Mouse (Mus musculus) heart, embryonic 16.5 days (tissue): ENCODE results near the gene Mgat4a. TPM values are rescaled to one million over a fixed set of nuclear protein-coding genes. Genes with fewer than 3 reads are reported as not detected.

ENCODE experiments used
- ATAC-seq: fragments of 200-750 bp; cut with Nextera tagmentation; replicated peaks from 2 replicates; pipeline ENCODE4 v1.8.0; 2017; ENCODE audit warnings: moderate number of reproducible peaks; ENCODE audit not compliant: insufficient read depth, low FRiP score; ENCODE audit errors: extremely low read depth
- H3K27ac ChIP-seq: fragments of 300-500 bp; sonication (generic); 2 replicates; pipeline ENCODE4 v1.5.1; 2014; ENCODE audit warnings: mild to moderate bottlenecking, low read length, control low read depth, moderate library complexity
- H3K27me3 ChIP-seq: fragments of 300-500 bp; sonication (generic); 2 replicates; pipeline ENCODE4 v1.6.1; 2014; ENCODE audit warnings: low read length, mixed read lengths; ENCODE audit not compliant: control insufficient read depth, insufficient read depth
- H3K36me3 ChIP-seq: fragments of 300-500 bp; sonication (generic); 2 replicates; pipeline ENCODE4 v1.6.1; 2014; ENCODE audit not compliant: control insufficient read depth, insufficient read depth
- H3K4me1 ChIP-seq: fragments of 300-500 bp; sonication (generic); 2 replicates; pipeline ENCODE4 v1.6.1; 2014; ENCODE audit warnings: low read length, mixed read lengths; ENCODE audit not compliant: control insufficient read depth, insufficient read depth
- H3K4me2 ChIP-seq: fragments of 300-500 bp; sonication (generic); 2 replicates; pipeline ENCODE4 v1.6.1; 2014; ENCODE audit warnings: low read depth, mild to moderate bottlenecking, control low read depth, low read length
- H3K4me3 ChIP-seq: fragments of 300-500 bp; sonication (generic); 2 replicates; pipeline ENCODE4 v1.5.1; 2014; ENCODE audit warnings: mild to moderate bottlenecking, control low read depth, low read length
- H3K9ac ChIP-seq: fragments of 300-500 bp; sonication (generic); 2 replicates; pipeline ENCODE4 v1.6.1; 2014; ENCODE audit warnings: low read length, control low read depth
- H3K9me3 ChIP-seq: fragments of 300-500 bp; sonication (generic); replicated peaks from 2 replicates; pipeline ENCODE4 v1.6.1; 2016; ENCODE audit warnings: low read length; ENCODE audit not compliant: control insufficient read depth
- WGBS: fragments of 180-500 bp; shearing (Covaris S2); extraction: QIAGEN DNeasy Blood & Tissue Kit; methylation state at CpG from one replicate; pipeline ENCODE4 v1.1.7; 2014; 5-methylcytosine and 5-hydroxymethylcytosine counted together
- polyA plus RNA-seq: library from polyadenylated mRNA; unstranded; fragments of >200 nt; fragmentation: Nextera tagmentation; extraction: Ambion mirVana; gene quantifications from 2 replicates; pipeline ENCODE4 v1.2.1, GENCODE M21; 2015

Gene Mgat4a
- polyA plus RNA-seq, 1 experiment from 2014 or later = 5.0 TPM

DNA sequence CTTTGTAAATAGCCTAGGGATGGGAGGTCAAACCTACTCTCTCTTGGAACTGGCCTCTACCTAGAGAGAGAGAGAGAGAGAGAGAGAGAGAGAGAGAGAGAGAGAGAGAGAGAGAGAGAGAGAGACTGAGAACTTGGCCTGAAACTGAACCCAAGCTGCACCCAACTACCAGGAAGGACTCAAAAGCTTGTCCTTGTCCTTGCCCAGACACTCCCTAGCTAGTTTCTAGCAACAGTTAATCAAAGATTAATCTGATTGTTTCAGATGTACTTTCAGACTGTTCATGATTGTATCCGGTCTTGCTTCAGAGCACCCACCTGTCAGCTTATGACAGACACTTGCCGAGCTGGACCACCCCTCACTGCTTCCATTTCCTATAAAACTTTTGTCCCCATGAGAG lies 25.5 kb upstream of the Mgat4a start:
- no peaks in the 10 kb centered on the region for H3K4me1 ChIP-seq
- 86% methylated on average over 2 of the region's 2 CpGs for WGBS
- no peak overlapping the region for H3K4me2 ChIP-seq
- no peak overlapping the region for H3K4me3 ChIP-seq
- no peak for ATAC-seq
- no peak overlapping the region for H3K27ac ChIP-seq
- no peak overlapping the region for H3K9ac ChIP-seq
- no peaks in the 10 kb centered on the region for H3K36me3 ChIP-seq
- H3K9me3 ChIP-seq = no peaks in the 10 kb centered on the region
- H3K27me3 ChIP-seq = no peaks in the 10 kb centered on the region

DNA sequence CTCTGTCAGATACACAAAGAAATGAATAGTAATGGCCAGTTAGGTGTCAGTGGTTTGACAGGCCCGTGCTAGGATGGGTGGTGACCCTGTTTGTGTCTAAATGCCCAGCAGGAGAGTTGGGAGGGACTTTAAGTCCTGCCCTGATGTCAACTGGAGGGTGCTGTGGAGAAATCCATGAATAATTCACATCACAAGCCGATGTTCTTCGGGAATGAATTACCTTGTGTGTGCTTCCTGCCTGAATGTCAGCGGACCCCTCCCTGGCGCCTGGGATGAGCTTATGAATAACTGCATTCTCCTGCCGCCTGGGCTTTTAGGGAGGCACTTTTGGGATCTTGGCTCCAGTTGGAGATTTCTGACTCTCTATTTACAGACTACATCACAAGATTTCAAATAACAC lies 24.6 kb upstream of the Mgat4a start:
- Histone ChIP-seq H3K9me3 (no peaks in the 10 kb centered on the region), H3K36me3 (no peaks in the 10 kb centered on the region), H3K4me2 (no peak overlapping the region), H3K4me1 (no peaks in the 10 kb centered on the region), H3K27ac (no peak overlapping the region), H3K9ac (no peak overlapping the region), H3K27me3 (no peaks in the 10 kb centered on the region), H3K4me3 (no peak overlapping the region)
- WGBS = 63% methylated on average over 6 of the region's 6 CpGs
- no peak for ATAC-seq

DNA sequence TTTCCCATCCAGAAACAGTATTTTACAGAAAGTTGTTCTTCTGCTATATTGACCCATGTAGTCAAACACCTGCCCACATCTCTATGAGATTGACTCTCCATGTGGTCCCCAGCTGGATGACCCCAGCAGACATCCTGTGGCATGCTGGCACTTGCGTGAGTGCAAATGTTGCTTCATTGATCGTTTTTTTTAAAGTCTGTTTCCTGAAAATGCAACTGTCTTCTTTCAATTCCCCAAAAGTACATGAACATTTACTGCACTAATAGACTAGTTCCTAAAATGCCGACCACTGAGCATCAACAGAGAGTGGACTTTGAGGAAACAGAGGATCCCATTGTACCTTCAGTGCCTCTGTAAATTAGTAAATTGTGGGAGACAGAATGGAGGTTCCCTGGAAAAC lies 21.1 kb upstream of the Mgat4a start:
- H3K9me3 ChIP-seq = no peaks in the 10 kb centered on the region
- no peak overlapping the region for H3K4me2 ChIP-seq
- 76% methylated on average over 3 of the region's 3 CpGs for WGBS
- no peaks in the 10 kb centered on the region for H3K36me3 ChIP-seq
- H3K4me3 ChIP-seq = no peak overlapping the region
- no peaks in the 10 kb centered on the region for H3K27me3 ChIP-seq
- no peak for ATAC-seq
- H3K9ac ChIP-seq = no peak overlapping the region
- H3K4me1 ChIP-seq = no peaks in the 10 kb centered on the region
- H3K27ac ChIP-seq = no peak overlapping the region

GRCm38 (mm10) chr1:37560356-37560755 lies 19.5 kb upstream of the Mgat4a start:
- Histone ChIP-seq H3K27me3 (no peaks in the 10 kb centered on the region), H3K4me2 (no peak overlapping the region), H3K4me1 (no peaks in the 10 kb centered on the region), H3K4me3 (no peak overlapping the region), H3K9ac (no peak overlapping the region), H3K27ac (no peak overlapping the region), H3K9me3 (no peaks in the 10 kb centered on the region), H3K36me3 (no peaks in the 10 kb centered on the region)
- no peak for ATAC-seq
- WGBS = 83% methylated on average over 4 of the region's 4 CpGs

DNA sequence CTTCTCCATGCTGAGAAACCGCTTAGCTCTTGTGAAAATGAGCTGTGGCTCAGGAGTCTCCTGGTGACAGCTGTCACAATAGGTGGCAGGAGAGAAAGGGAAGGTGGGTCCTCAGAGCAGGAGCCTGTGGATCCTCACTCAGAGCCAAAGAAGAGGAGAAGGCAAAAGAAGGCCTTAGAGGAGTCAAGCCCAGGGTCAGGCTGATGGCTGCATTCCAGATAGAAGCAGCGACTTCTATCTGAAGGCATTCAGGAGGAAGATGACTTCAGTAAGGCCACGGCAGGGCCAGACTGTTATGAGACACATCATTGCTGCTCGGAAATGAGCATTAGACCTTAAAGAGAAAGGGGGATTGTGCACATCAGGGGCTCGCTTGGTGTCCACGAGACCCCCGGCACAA lies 11.2 kb upstream of the Mgat4a start:
- Histone ChIP-seq H3K4me3 (no peak overlapping the region), H3K9ac (no peak overlapping the region), H3K36me3 (no peaks in the 10 kb centered on the region), H3K27ac (no peak overlapping the region), H3K4me1 (no peaks in the 10 kb centered on the region), H3K9me3 (no peaks in the 10 kb centered on the region), H3K4me2 (no peak overlapping the region), H3K27me3 (no peaks in the 10 kb centered on the region)
- ATAC-seq = no peak
- 66% methylated on average over 7 of the region's 7 CpGs for WGBS

DNA sequence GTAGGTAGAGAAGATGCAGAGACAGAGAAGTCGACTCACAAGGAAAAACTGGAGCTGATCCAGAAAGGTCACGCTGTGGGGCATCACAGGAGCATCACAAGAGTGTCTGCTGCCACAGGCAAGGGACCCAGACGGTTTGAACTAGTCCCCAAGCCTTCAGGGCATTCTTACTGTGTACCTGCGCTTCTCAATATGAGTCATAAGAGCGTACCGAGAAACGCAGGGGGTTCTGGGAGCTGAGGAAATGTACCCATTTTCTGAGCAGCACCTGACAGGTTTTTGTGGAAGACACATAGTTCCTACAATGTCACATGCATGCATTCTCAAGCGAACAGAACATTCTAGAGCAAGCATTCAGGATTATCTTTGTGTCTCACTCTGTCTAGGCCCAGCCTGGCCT lies 8.7 kb upstream of the Mgat4a start:
- Histone ChIP-seq H3K4me2 (no peak overlapping the region), H3K9me3 (no peaks in the 10 kb centered on the region), H3K4me1 (no peaks in the 10 kb centered on the region), H3K27ac (no peak overlapping the region), H3K36me3 (no peaks in the 10 kb centered on the region), H3K9ac (no peak overlapping the region), H3K27me3 (no peaks in the 10 kb centered on the region), H3K4me3 (no peak overlapping the region)
- WGBS = 75% methylated on average over 8 of the region's 8 CpGs
- ATAC-seq = no peak

DNA sequence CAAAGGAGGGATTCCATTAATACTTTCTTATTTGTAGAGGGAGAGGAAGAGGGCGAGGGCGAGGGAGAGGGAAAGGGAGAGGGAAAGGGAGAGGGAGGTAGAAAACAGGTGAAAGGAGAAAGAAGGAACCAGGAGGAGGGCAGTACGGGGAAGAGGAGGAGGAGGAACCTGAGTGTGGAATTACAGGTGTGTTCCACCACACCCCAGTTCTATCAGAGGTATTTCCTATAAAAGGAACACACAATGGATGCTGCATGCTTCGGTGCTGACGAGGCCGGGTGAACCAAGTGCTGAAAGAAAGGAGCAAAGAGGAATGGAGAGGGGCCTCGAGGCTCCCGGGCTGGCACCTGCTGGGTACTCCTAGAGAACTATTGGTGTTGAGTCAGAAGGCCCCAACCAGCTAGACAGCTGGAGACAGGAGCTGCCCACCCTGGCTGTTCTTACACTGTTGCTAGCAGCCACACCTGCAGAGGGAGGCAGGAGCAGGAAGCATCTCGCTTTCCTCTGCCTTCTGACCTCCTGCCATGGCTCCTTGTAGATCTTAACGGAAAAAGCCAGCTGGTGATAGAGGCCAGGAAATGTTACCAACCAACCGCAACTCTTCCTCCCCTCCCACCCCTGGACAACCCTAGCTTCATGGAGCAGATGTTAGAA lies 5.7 kb upstream of the Mgat4a start:
- H3K4me3 ChIP-seq = no peak overlapping the region
- no peaks in the 10 kb centered on the region for H3K9me3 ChIP-seq
- peaks cover 12% of the 10 kb centered on the region for H3K27me3 ChIP-seq
- H3K9ac ChIP-seq = no peak overlapping the region
- no peaks in the 10 kb centered on the region for H3K4me1 ChIP-seq
- no peak overlapping the region for H3K27ac ChIP-seq
- 66% methylated on average over 11 of the region's 11 CpGs for WGBS
- no peaks in the 10 kb centered on the region for H3K36me3 ChIP-seq
- H3K4me2 ChIP-seq = no peak overlapping the region
- peak; percentile 45; the same call in 1 of the 2 replicates for ATAC-seq

- H3K27me3 ChIP-seq = peaks cover 12% of the 10 kb centered on the region
- no peaks in the 10 kb centered on the region for H3K9me3 ChIP-seq
- H3K27ac ChIP-seq = no peak overlapping the region
- 31% methylated on average over 9 of the region's 9 CpGs for WGBS
- H3K9ac ChIP-seq = no peak overlapping the region
- no peak for ATAC-seq
- H3K4me3 ChIP-seq = no peak overlapping the region
- H3K36me3 ChIP-seq = no peaks in the 10 kb centered on the region
- H3K4me1 ChIP-seq = peaks cover 2% of the 10 kb centered on the region; the same call in 1 of the 2 replicates
- no peak overlapping the region for H3K4me2 ChIP-seq
These were observed 3.4 kb upstream of the Mgat4a start for GRCm38 (mm10) chr1:37544251-37544650.

DNA sequence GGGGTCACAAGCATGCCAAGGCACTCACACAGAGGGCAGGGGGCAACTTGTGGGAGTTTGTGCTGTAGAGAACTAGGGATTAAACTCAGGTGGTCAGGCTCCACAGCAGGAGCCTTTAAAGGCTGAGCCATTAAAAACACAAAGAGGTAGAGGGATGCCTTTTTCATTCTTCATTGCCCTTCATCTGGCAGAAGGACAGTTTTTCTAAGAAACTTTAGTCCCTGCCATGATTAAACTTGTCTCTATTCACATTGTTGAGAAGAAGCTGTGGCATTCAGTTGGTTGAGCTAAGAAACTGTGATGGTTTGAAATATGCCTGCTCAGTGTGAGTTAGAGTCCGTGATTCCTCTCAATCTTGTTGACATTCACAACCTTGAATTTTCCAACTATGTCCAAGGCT lies 2.2 kb upstream of the Mgat4a start:
- H3K4me1 ChIP-seq = peaks cover 2% of the 10 kb centered on the region; the same call in 1 of the 2 replicates
- H3K9ac ChIP-seq = no peak overlapping the region
- peaks cover 12% of the 10 kb centered on the region for H3K27me3 ChIP-seq
- no peak overlapping the region for H3K4me2 ChIP-seq
- H3K4me3 ChIP-seq = no peak overlapping the region
- WGBS = 67% methylated on average over 1 of the region's 1 CpGs
- H3K27ac ChIP-seq = no peak overlapping the region
- no peaks in the 10 kb centered on the region for H3K9me3 ChIP-seq
- no peak for ATAC-seq
- no peaks in the 10 kb centered on the region for H3K36me3 ChIP-seq
